Mouse (Mus musculus): ENCODE results near the gene Tbc1d24.

GRCm38 (mm10) chr17:24155742-24156141, 49.6 kb downstream of the Tbc1d24 start:
- no peak for TF ChIP-seq POLR2A (IDR thresholded peaks at IDR 0.05; ENCODE audit: borderline replicate concordance, control insufficient read depth, low read depth, low read length)
- TF ChIP-seq CTCF (IDR thresholded peaks at IDR 0.05; ENCODE audit: control insufficient read depth, insufficient read depth, low read length), result no peak
